Mouse (Mus musculus) embryonic facial prominence, embryonic 14.5 days (tissue): ENCODE results near the gene Grcc10. TPM values are rescaled to one million over a fixed set of nuclear protein-coding genes. Genes with fewer than 3 reads are reported as not detected.

Source experiments
- ATAC-seq: fragments of 200-750 bp; cut with Nextera tagmentation; 2 replicates; pipeline ENCODE4 v1.8.0; 2017; ENCODE audit warnings: low read depth, moderate number of reproducible peaks, moderate TSS enrichment
- DNase-seq: peaks from one replicate; pipeline ENCODE4 v3.0.0-alpha.2; 2015; ENCODE audit warnings: low spot score
- H3K27ac ChIP-seq: fragments of 300-500 bp; sonication (generic); replicated peaks from 2 replicates; pipeline ENCODE4 v1.5.1; 2014; ENCODE audit warnings: low read depth, mild to moderate bottlenecking, low read length, moderate library complexity
- H3K27me3 ChIP-seq: fragments of 300-500 bp; sonication (generic); replicated peaks from 2 replicates; pipeline ENCODE4 v1.6.1; 2014; ENCODE audit warnings: low read length; ENCODE audit not compliant: control insufficient read depth, insufficient read depth
- H3K36me3 ChIP-seq: fragments of 300-500 bp; sonication (generic); 2 replicates; pipeline ENCODE4 v1.6.1; 2014; ENCODE audit warnings: low read length, mixed read lengths; ENCODE audit not compliant: control insufficient read depth, insufficient read depth
- H3K4me1 ChIP-seq: fragments of 300-500 bp; sonication (generic); 2 replicates; pipeline ENCODE4 v1.6.1; 2014; ENCODE audit warnings: antibody characterized with exemption, low read length; ENCODE audit not compliant: control insufficient read depth, insufficient read depth
- H3K4me2 ChIP-seq: fragments of 300-500 bp; sonication (generic); 2 replicates; pipeline ENCODE4 v1.6.1; 2014; ENCODE audit warnings: low read depth, mild to moderate bottlenecking, low read length, moderate library complexity, mixed read lengths
- H3K4me3 ChIP-seq: fragments of 300-500 bp; sonication (generic); 2 replicates; pipeline ENCODE4 v1.5.1; 2014; ENCODE audit warnings: low read depth, mild to moderate bottlenecking, low read length
- H3K9ac ChIP-seq: fragments of 300-500 bp; sonication (generic); 2 replicates; pipeline ENCODE4 v1.6.1; 2014; ENCODE audit warnings: low read depth, mild to moderate bottlenecking, low read length, moderate library complexity, mixed read lengths
- H3K9me3 ChIP-seq: fragments of 300-500 bp; sonication (generic); 2 replicates; pipeline ENCODE4 v1.6.1; 2016; ENCODE audit warnings: low read length; ENCODE audit not compliant: control insufficient read depth
- WGBS: fragments of 180-500 bp; shearing (Covaris S2); extraction: QIAGEN DNeasy Blood & Tissue Kit; methylation state at CpG from one replicate; pipeline ENCODE4 v1.1.7; 2014; 5-methylcytosine and 5-hydroxymethylcytosine counted together
- polyA plus RNA-seq: library from polyadenylated mRNA; unstranded; fragments of >200 nt; fragmentation: Nextera tagmentation; extraction: Ambion mirVana; gene quantifications from 2 replicates; pipeline ENCODE4 v1.2.1, GENCODE M21; 2014

Grcc10 gene
- polyA plus RNA-seq, 1 experiment from 2014 or later, result 392 TPM

- peaks cover 83% of the 10 kb centered on the region for H3K36me3 ChIP-seq
- H3K4me3 ChIP-seq, result no peak overlapping the region
- WGBS, result 35% methylated on average over 3 of the region's 3 CpGs
- H3K9me3 ChIP-seq, result no peaks in the 10 kb centered on the region
- H3K27ac ChIP-seq, result no peak overlapping the region
- H3K4me1 ChIP-seq, result no peaks in the 10 kb centered on the region
- H3K4me2 ChIP-seq, result no peak overlapping the region
- H3K9ac ChIP-seq, result no peak overlapping the region
- DNase-seq, result peak; percentile 75
- ATAC-seq, result peak; percentile 76
- no peaks in the 10 kb centered on the region for H3K27me3 ChIP-seq
These were observed 38.4 kb downstream of the Grcc10 start for GRCm38 (mm10) chr6:124702784-124703103.

DNA sequence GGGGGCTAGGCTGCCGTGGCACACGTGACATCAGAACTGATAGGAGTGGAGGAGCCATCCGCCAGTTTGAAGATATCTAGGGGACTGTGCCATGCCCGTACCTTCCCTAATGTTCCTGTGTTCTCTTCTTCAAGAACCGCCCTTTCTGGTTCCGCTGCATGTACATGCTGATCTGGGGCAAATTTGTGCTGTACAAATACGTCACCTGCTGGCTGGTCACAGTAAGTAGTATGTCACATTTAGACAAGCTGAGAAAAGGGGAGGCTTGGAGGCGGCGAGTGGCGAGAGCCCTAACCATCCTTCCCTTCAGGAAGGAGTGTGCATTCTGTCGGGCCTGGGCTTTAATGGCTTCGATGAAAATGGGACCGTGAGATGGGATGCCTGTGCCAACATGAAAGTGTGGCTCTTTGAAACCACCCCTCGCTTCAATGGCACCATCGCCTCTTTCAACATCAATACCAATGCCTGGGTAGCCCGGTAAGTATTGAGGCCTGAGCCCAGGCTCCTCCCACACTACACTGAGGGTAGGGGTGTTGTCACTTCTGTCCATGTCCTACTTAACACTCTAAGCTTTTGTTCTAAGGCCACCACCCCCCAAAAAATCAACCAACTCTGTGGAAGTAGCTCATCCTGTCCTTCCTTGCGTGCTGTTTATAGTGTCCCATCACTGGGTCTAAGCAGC, 38.9 kb downstream of the Grcc10 start:
- no peaks in the 10 kb centered on the region for H3K9me3 ChIP-seq
- H3K27ac ChIP-seq, result no peak overlapping the region
- no peaks in the 10 kb centered on the region for H3K4me1 ChIP-seq
- H3K9ac ChIP-seq, result no peak overlapping the region
- no peak for ATAC-seq
- H3K27me3 ChIP-seq, result no peaks in the 10 kb centered on the region
- WGBS, result 92% methylated on average over 17 of the region's 17 CpGs
- H3K4me3 ChIP-seq, result no peak overlapping the region
- no peak overlapping the region for H3K4me2 ChIP-seq
- no peak for DNase-seq
- H3K36me3 ChIP-seq, result peaks cover 78% of the 10 kb centered on the region

GRCm38 (mm10) chr6:124701338-124701737, 39.8 kb downstream of the Grcc10 start:
- Histone ChIP-seq H3K9me3 (no peaks in the 10 kb centered on the region), H3K4me3 (no peak overlapping the region), H3K4me2 (no peak overlapping the region), H3K27ac (no peak overlapping the region), H3K9ac (no peak overlapping the region), H3K27me3 (no peaks in the 10 kb centered on the region), H3K36me3 (peaks cover 74% of the 10 kb centered on the region), H3K4me1 (no peaks in the 10 kb centered on the region)
- 70% methylated on average over 8 of the region's 8 CpGs for WGBS
- no peak for ATAC-seq
- no peak for DNase-seq

GRCm38 (mm10) chr6:124699962-124700610, 41.1 kb downstream of the Grcc10 start:
- peak; percentile 61 for DNase-seq
- H3K4me3 ChIP-seq, result no peak overlapping the region
- no peak overlapping the region for H3K4me2 ChIP-seq
- no peak overlapping the region for H3K9ac ChIP-seq
- no peaks in the 10 kb centered on the region for H3K27me3 ChIP-seq
- WGBS, result 71% methylated on average over 11 of the region's 11 CpGs
- no peak overlapping the region for H3K27ac ChIP-seq
- peak; percentile 53 for ATAC-seq
- H3K9me3 ChIP-seq, result no peaks in the 10 kb centered on the region
- H3K36me3 ChIP-seq, result peaks cover 64% of the 10 kb centered on the region
- no peaks in the 10 kb centered on the region for H3K4me1 ChIP-seq

DNA sequence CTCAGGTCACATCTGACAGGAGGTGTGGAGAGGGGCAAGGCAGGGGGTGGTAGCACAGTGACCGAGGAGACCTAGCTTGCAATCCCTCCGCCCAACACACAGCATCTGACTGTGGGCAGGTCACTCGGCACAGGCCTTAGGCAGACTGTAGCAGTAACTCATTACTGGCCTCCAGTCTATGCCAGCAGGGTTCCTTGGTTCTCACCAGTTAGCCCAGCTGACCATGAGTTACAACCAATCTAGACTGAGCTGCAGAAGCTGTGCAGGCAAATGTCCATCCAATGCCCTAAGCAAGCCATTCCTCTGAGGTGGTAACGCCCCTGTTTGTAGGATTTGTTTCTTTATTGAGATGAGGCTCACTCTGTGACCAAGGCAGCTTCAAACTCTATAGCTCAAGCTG, 41.8 kb downstream of the Grcc10 start:
- DNase-seq (no peak), ATAC-seq (no peak)
- Histone ChIP-seq H3K27me3 (no peaks in the 10 kb centered on the region), H3K36me3 (peaks cover 56% of the 10 kb centered on the region), H3K27ac (no peak overlapping the region), H3K4me2 (no peak overlapping the region), H3K9ac (no peak overlapping the region), H3K9me3 (no peaks in the 10 kb centered on the region), H3K4me3 (no peak overlapping the region), H3K4me1 (peaks cover 2% of the 10 kb centered on the region; the same call in 1 of the 2 replicates)
- 68% methylated on average over 4 of the region's 4 CpGs for WGBS

- no peak overlapping the region for H3K4me3 ChIP-seq
- H3K27ac ChIP-seq, result no peak overlapping the region
- no peaks in the 10 kb centered on the region for H3K9me3 ChIP-seq
- no peak for ATAC-seq
- no peak overlapping the region for H3K9ac ChIP-seq
- 79% methylated on average over 6 of the region's 6 CpGs for WGBS
- H3K27me3 ChIP-seq, result no peaks in the 10 kb centered on the region
- peaks cover 50% of the 10 kb centered on the region for H3K36me3 ChIP-seq
- peaks cover 6% of the 10 kb centered on the region; the same call in 1 of the 2 replicates for H3K4me1 ChIP-seq
- H3K4me2 ChIP-seq, result no peak overlapping the region
- no peak for DNase-seq
These were observed 42.4 kb downstream of the Grcc10 start for GRCm38 (mm10) chr6:124698751-124699150.

GRCm38 (mm10) chr6:124696441-124697150, 44.6 kb downstream of the Grcc10 start:
- no peaks in the 10 kb centered on the region for H3K27me3 ChIP-seq
- no peaks in the 10 kb centered on the region for H3K9me3 ChIP-seq
- peaks cover 29% of the 10 kb centered on the region; the same call in 1 of the 2 replicates for H3K36me3 ChIP-seq
- ATAC-seq (no peak), DNase-seq (no peak)
- H3K4me2 ChIP-seq, result no peak overlapping the region
- no peak overlapping the region for H3K27ac ChIP-seq
- H3K4me3 ChIP-seq, result no peak overlapping the region
- no peak overlapping the region for H3K9ac ChIP-seq
- H3K4me1 ChIP-seq, result peaks cover 6% of the 10 kb centered on the region; the same call in 1 of the 2 replicates
- 88% methylated on average over 7 of the region's 7 CpGs for WGBS

DNA sequence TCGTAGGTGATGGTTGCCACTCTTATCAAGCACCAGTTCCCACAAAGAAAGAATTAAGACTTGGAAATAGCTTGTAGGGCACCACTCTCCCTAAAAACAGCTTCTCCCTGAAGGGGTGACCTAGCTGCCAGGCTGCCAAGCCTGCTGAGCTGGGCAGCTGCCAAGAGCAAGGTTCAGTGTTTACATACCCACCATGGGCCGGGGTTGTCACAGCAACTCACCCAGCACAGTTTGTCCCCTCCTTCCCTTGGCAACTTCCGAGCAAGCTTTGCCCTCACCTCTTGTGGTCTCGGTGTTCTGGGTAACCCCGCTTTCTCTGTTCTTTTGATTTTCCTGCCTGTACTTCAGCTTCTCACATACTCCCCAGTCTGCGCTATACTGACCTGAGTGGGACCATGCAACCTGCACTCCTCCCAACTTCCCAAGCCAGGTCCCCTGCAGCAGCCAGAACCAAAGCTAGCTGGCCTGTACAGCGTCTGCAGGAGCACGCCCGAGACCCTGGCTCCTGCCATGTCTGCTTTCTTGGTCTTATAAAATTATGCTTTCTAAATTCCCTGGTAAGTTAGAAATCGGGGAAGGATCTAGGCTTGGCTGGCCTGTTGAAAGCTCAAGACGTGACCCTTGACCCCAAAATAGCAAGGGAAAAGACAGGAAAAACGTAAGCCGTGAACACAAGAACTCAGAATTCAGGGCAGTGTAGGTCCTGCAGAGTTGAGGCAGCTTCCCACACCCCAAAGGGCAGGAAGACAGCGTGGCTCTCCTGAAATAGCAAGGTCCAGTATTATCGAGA, 46.8 kb downstream of the Grcc10 start:
- H3K4me1 ChIP-seq, result peaks cover 6% of the 10 kb centered on the region; the same call in 1 of the 2 replicates
- H3K27me3 ChIP-seq, result no peaks in the 10 kb centered on the region
- ATAC-seq, result peak; percentile 55; the same call in 1 of the 2 replicates
- peak; percentile 68 for DNase-seq
- no peak overlapping the region for H3K9ac ChIP-seq
- H3K9me3 ChIP-seq, result no peaks in the 10 kb centered on the region
- H3K4me2 ChIP-seq, result no peak overlapping the region
- no peak overlapping the region for H3K27ac ChIP-seq
- H3K4me3 ChIP-seq, result no peak overlapping the region
- WGBS, result 62% methylated on average over 15 of the region's 15 CpGs
- H3K36me3 ChIP-seq, result peaks cover 6% of the 10 kb centered on the region; the same call in 1 of the 2 replicates
